Mouse (Mus musculus) WW6 (cell line): Measurements from ENCODE around the gene Tk2.

ENCODE experiments used
- DNase-seq: peaks from one replicate; pipeline ENCODE4 v3.0.0-alpha.2; 2013; ENCODE audit warnings: low read depth, low spot score

Gene Tk2

DNA sequence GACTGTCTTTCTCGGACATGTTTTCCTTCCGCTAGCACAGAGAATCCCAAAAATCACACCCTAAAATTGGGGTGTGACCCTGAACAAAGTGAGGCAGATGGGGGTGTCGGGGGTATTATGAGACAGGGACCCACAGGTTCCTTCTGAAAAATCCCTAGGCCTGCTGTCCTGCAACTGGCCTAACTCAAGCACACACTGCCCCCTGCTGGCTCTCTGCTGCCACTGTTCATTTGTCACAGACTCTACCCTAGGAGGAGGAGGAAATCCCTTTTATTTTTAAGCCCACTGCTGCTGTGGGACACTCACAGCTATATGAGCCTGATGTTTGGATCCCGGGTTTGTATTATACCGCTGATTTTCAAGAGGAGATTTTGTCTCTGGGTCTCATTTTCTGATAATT lies 28.6 kb downstream of the Tk2 start:
- peak; percentile 47 for DNase-seq

GRCm38 (mm10) chr8:104219079-104219478 lies 29.3 kb downstream of the Tk2 start:
- DNase-seq: peak; percentile 73

DNA sequence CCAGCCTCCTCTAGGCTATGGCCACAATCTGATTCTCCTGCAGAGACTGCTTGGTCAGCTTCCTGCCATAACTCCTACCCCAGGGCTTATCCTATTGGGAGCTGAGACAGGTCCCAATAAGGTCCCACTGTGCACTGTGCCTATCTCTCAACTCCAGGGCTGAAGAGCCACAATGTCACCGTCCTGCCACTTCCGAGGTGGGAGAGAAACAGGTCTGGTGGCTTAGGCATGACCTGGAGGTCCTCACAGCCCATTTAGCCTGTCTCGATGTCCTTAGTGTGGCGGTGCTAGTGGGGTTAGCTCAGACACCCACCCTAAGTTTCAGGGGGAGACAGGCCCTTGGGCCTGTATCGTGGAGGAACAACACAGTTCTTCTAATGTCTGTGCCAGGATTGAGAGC lies 30.8 kb downstream of the Tk2 start:
- no peak for DNase-seq

- no peak for DNase-seq
These were observed 43.1 kb downstream of the Tk2 start for GRCm38 (mm10) chr8:104205292-104205691.

GRCm38 (mm10) chr8:104202320-104202719 lies 46.0 kb downstream of the Tk2 start:
- DNase-seq: no peak

DNA sequence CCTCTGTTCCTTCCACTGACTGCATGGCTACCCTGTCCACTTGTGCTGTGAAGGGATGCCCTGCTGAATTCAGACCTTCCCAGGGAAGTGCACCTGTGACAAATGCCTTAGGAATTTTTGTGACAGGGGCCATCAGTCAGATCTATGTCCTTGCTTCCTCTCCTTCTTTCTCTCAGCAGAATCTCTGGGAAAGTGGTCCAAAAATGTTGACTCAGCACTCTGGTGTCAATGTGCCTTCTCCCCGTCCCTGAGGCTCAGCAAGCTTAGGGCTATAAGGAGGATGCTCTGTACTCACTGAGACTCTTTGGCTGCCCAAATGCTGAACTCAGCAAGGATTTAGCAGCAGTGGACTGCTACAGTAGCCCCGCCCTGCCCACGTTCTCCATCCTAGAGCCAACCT lies 46.7 kb downstream of the Tk2 start:
- DNase-seq: no peak

DNA sequence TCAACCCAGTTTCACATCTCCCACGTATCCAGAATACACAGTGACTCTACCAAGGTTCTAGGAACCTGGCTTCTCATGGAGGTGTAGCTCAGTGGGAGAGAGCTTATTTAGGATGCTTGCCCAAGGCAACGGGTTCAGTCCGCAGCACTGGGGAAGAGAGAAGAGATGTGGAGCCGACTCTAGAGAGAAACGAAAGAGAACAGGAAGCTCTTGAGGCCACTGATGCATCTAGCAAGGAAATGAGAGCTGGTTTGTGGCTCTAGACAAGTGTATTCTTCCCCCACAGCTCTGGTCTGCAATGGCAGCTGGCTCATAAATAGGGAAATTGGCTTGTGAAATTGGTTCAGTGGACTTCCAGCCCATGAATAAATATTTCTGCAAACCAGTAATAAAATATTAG lies 48.6 kb downstream of the Tk2 start:
- no peak for DNase-seq

GRCm38 (mm10) chr8:104191496-104191895 lies 56.9 kb downstream of the Tk2 start:
- DNase-seq: no peak

DNA sequence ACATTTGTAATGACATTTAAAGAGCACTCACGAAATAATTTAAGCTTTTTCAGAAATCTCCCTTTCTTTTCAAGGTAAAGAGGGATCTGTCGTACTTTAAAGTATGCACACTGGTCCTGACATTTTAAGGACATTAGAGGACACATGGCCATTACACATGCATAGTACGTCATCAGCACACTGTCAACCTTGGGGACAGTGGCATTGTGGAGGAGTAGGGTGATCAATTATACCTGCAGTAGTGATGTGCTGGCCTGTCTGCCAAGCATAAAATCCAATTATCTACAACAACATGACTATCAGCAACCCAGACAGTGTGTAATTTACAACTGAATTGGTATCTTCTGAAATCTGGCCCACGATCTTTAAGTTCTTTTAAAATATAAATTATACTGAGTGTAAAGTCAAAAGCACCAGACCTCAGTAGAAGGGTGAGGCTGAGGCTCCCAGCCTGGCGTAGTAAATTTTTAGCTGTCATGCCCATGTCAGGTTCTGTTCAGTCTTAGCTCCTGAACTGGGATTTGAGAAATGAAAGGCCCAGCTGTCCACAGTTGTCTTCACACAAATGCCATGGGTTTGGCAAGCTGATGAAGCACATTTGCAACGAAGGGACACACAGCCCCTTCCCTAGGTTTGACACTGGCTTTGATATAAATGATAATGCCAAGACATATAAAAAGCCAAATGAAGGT lies 57.4 kb downstream of the Tk2 start:
- no peak for DNase-seq

- no peak for DNase-seq
These were observed 59.9 kb downstream of the Tk2 start for GRCm38 (mm10) chr8:104188459-104188858.

DNA sequence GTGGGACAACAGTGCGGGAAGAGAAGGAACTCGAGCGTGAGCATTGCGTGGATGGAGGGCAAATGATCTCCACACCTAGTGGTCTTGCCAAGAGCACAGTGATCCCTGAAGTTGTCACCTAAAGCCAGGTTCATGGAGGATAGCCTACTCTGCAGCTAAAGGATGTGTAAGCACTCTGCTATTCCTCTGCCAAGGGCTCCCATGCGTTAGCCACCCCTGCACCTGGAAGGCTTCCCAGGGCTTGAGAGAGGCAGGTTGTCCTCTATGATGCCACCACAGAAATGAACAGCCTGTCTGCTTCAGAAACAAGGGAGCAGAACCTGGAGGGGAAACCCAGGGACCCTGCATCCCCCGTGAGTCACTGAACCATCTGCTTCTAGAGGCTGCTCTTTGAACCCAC lies 60.7 kb downstream of the Tk2 start:
- no peak for DNase-seq

DNA sequence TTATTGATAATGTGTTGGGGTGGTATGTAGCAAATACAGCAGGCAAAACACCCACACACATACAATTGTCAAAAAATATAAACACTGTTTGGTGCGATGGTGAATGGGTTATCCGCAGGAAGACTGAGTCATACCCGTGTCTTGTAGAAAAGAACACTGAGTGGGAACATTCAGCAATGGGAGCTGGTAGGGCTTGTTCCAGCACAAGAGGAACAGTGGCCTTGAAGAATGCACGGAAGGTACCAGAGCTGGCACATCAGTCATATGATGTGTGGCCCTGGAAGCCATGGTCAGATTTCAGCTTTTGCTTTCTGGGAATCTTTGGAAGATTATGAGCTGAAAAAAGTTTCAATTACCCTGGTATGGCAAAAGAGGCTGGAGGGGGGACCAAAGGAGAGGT lies 61.5 kb downstream of the Tk2 start:
- DNase-seq: no peak

- DNase-seq: no peak
These were observed 63.5 kb downstream of the Tk2 start for GRCm38 (mm10) chr8:104184905-104185304.

DNA sequence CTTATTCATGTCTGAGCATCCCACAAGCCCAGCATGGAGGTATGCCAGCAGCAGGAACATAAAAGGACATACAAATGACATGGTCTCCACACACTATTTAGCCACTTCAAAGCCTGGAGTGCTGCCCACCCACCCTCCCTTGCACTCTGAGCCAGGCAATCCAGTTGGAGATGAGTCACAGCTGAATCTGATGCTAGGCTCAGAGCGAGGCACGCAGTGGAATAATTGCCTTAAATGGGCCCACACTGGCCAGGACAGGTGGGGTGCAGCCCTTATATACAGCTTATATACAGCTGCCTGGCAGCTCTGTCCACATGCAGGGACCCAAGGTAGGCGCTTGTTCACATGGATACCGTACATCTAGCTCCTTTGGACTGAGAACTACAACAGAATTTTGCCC lies 71.3 kb downstream of the Tk2 start:
- DNase-seq: no peak
